Mouse (Mus musculus): Measurements from ENCODE around the gene Siae. TPM values are rescaled to one million over a fixed set of nuclear protein-coding genes. Genes with fewer than 3 reads are reported as not detected.

Siae gene
- polyA plus RNA-seq, 1 experiment: not detected

GRCm38 (mm10) chr9:37526443-37527395, 28.8 kb upstream of the Siae start:
- TF ChIP-seq POLR2A (IDR thresholded peaks at IDR 0.05; ENCODE audit: insufficient read depth, low read depth, low read length) (no peak), CTCF (IDR thresholded peaks at IDR 0.05; ENCODE audit: insufficient read depth, low read depth, low read length) (no peak)
- Histone ChIP-seq H3K4me1 (ENCODE audit: control insufficient read depth, insufficient read depth, low read length) (peaks cover 24% of the 10 kb centered on the region), H3K27ac (ENCODE audit: insufficient read depth, low read depth, low read length) (no peak overlapping the region), H3K4me3 (ENCODE audit: insufficient read depth, low read depth, low read length) (no peak overlapping the region)
- 63% methylated on average over 21 of the region's 21 CpGs for WGBS

- H3K4me1 ChIP-seq (ENCODE audit: control insufficient read depth, insufficient read depth, low read length): peaks cover 24% of the 10 kb centered on the region
- WGBS: 41% methylated on average over 41 of the region's 41 CpGs
- TF ChIP-seq CTCF (IDR thresholded peaks at IDR 0.05; ENCODE audit: insufficient read depth, low read depth, low read length) (no peak), POLR2A (IDR thresholded peaks at IDR 0.05; ENCODE audit: insufficient read depth, low read depth, low read length) (no peak)
- H3K27ac ChIP-seq (ENCODE audit: insufficient read depth, low read depth, low read length): no peak within 1 kb of the TSS
- peak within 1 kb of the TSS; percentile 15; the same call in 1 of the 2 replicates for H3K4me3 ChIP-seq (ENCODE audit: insufficient read depth, low read depth, low read length)
These were observed 27.9 kb upstream of the Siae start, which contains the start of gene Esam for GRCm38 (mm10) chr9:37527396-37528224. Gene Esam (plus strand): TSS chr9:37528078.

- Histone ChIP-seq H3K27ac (ENCODE audit: insufficient read depth, low read depth, low read length) (no peak overlapping the region), H3K4me1 (ENCODE audit: control insufficient read depth, insufficient read depth, low read length) (peaks cover 24% of the 10 kb centered on the region), H3K4me3 (ENCODE audit: insufficient read depth, low read depth, low read length) (peak overlapping the region; percentile 15; the same call in 1 of the 2 replicates)
- no peak for TF ChIP-seq CTCF (IDR thresholded peaks at IDR 0.05; ENCODE audit: insufficient read depth, low read depth, low read length)
- TF ChIP-seq POLR2A (IDR thresholded peaks at IDR 0.05; ENCODE audit: insufficient read depth, low read depth, low read length): no peak
- 75% methylated on average over 9 of the region's 9 CpGs for WGBS
These were observed 27.1 kb upstream of the Siae start for GRCm38 (mm10) chr9:37528225-37528970.

GRCm38 (mm10) chr9:37530031-37530887, 25.2 kb upstream of the Siae start:
- WGBS: 17% methylated on average over 32 of the region's 32 CpGs
- TF ChIP-seq CTCF (IDR thresholded peaks at IDR 0.05; ENCODE audit: insufficient read depth, low read depth, low read length) (peak; percentile 6; the same call in 1 of the 2 replicates), POLR2A (IDR thresholded peaks at IDR 0.05; ENCODE audit: insufficient read depth, low read depth, low read length) (no peak)
- Histone ChIP-seq H3K27ac (ENCODE audit: insufficient read depth, low read depth, low read length) (no peak overlapping the region), H3K4me1 (ENCODE audit: control insufficient read depth, insufficient read depth, low read length) (peaks cover 24% of the 10 kb centered on the region), H3K4me3 (ENCODE audit: insufficient read depth, low read depth, low read length) (peak overlapping the region; percentile 35)

GRCm38 (mm10) chr9:37530888-37531705, 24.4 kb upstream of the Siae start:
- peak; percentile 34; the same call in 1 of the 2 replicates for TF ChIP-seq CTCF (IDR thresholded peaks at IDR 0.05; ENCODE audit: insufficient read depth, low read depth, low read length)
- TF ChIP-seq POLR2A (IDR thresholded peaks at IDR 0.05; ENCODE audit: insufficient read depth, low read depth, low read length): 0 out of 2 replicates have a peak, but pooled peaks have one; percentile 5
- Histone ChIP-seq H3K4me1 (ENCODE audit: control insufficient read depth, insufficient read depth, low read length) (peaks cover 24% of the 10 kb centered on the region), H3K4me3 (ENCODE audit: insufficient read depth, low read depth, low read length) (peak overlapping the region; percentile 35), H3K27ac (ENCODE audit: insufficient read depth, low read depth, low read length) (no peak overlapping the region)
- 10% methylated on average over 31 of the region's 31 CpGs for WGBS

- H3K4me1 ChIP-seq (ENCODE audit: control insufficient read depth, insufficient read depth, low read length): peaks cover 3% of the 10 kb centered on the region; the same call in 1 of the 2 replicates
- no peak overlapping the region for H3K4me3 ChIP-seq (ENCODE audit: insufficient read depth, low read depth, low read length)
- TF ChIP-seq CTCF (IDR thresholded peaks at IDR 0.05; ENCODE audit: insufficient read depth, low read depth, low read length) (no peak), POLR2A (IDR thresholded peaks at IDR 0.05; ENCODE audit: insufficient read depth, low read depth, low read length) (no peak)
- WGBS: 83% methylated on average over 4 of the region's 4 CpGs
- H3K27ac ChIP-seq (ENCODE audit: insufficient read depth, low read depth, low read length): no peak overlapping the region
These were observed 18.6 kb upstream of the Siae start for GRCm38 (mm10) chr9:37536851-37537250.

GRCm38 (mm10) chr9:37537658-37538250, 17.7 kb upstream of the Siae start:
- Histone ChIP-seq H3K27ac (ENCODE audit: insufficient read depth, low read depth, low read length) (no peak overlapping the region), H3K4me3 (ENCODE audit: insufficient read depth, low read depth, low read length) (no peak overlapping the region), H3K4me1 (ENCODE audit: control insufficient read depth, insufficient read depth, low read length) (peaks cover 3% of the 10 kb centered on the region; the same call in 1 of the 2 replicates)
- WGBS: 88% methylated on average over 5 of the region's 5 CpGs
- TF ChIP-seq CTCF (IDR thresholded peaks at IDR 0.05; ENCODE audit: insufficient read depth, low read depth, low read length): no peak
- TF ChIP-seq POLR2A (IDR thresholded peaks at IDR 0.05; ENCODE audit: insufficient read depth, low read depth, low read length): no peak
